ENCODE assay signal across 24 mouse cellular contexts in genomic region chr6:85415829-85416228, GRCm38 (mm10). TPM values are rescaled to one million over a fixed set of nuclear protein-coding genes. Genes with fewer than 3 reads are reported as not detected.
A peak's percentile ranks its signal among the peaks of the same experiment; 100 is the strongest.
DNase-seq lines count a peak whose midpoint lies in the region; ATAC-seq lines count a peak whose summit lies in the region.
"Had no signal": no experiment of that assay in that cellular context is flagged by ENCODE, and none has a peak within 500 bp of the region (broad histone marks: within the 10 kb centered on the region; RNA-seq: fewer than 3 reads in every experiment).

No protein-coding gene starts in this region.

- H3K27ac ChIP-seq in neural tube, embryonic 11.5 days (ENCODE audit: low read depth, low read length): no peak overlapping the region
- no peak overlapping the region for H3K27ac ChIP-seq in neural tube, embryonic 15.5 days (replicated peaks)
- H3K27ac ChIP-seq in stomach, embryonic 15.5 days: no peak overlapping the region
- no peak overlapping the region for H3K27ac ChIP-seq in hindbrain, embryonic 13.5 days
- no peak overlapping the region for H3K27ac ChIP-seq in midbrain, embryonic 15.5 days
- H3K27ac ChIP-seq: embryonic facial prominence, embryonic 10.5 days; forebrain, embryonic 13.5 days; heart, adult 2 months; heart, embryonic 15.5 days; hindbrain, embryonic 15.5 days had no signal

- no peaks in the 10 kb centered on the region for H3K27me3 ChIP-seq in neural tube, embryonic 11.5 days (ENCODE audit: control insufficient read depth, insufficient read depth, low read length)
- H3K27me3 ChIP-seq in neural tube, embryonic 15.5 days (replicated peaks): no peaks in the 10 kb centered on the region; the same call in 1 of the 2 replicates
- H3K27me3 ChIP-seq in stomach, embryonic 15.5 days (replicated peaks): no peaks in the 10 kb centered on the region
- H3K27me3 ChIP-seq in hindbrain, embryonic 13.5 days: 0 out of 2 replicates have a peak, but pooled peaks cover 12% of the 10 kb centered on the region
- H3K27me3 ChIP-seq in midbrain, embryonic 15.5 days (replicated peaks): no peaks in the 10 kb centered on the region
- H3K27me3 ChIP-seq: forebrain, embryonic 13.5 days; hindbrain, embryonic 15.5 days had no signal

- no peak for ATAC-seq in neural tube, embryonic 11.5 days (ENCODE audit: insufficient read depth, low FRiP score, low TSS enrichment)
- ATAC-seq in neural tube, embryonic 15.5 days (ENCODE audit: low FRiP score): no peak
- peak; percentile 65; the same call in 1 of the 2 replicates for ATAC-seq in stomach, embryonic 15.5 days (ENCODE audit: insufficient read depth, low FRiP score, low read depth)
- ATAC-seq in hindbrain, embryonic 13.5 days (ENCODE audit: low FRiP score): no peak
- ATAC-seq in midbrain, embryonic 15.5 days (replicated peaks): no peak
- ATAC-seq: forebrain, embryonic 13.5 days had no signal

- no peaks in the 10 kb centered on the region for H3K9me3 ChIP-seq in neural tube, embryonic 11.5 days (ENCODE audit: control insufficient read depth, low read length)
- H3K9me3 ChIP-seq in neural tube, embryonic 15.5 days (replicated peaks): no peaks in the 10 kb centered on the region
- H3K9me3 ChIP-seq in stomach, embryonic 15.5 days: no peaks in the 10 kb centered on the region
- no peaks in the 10 kb centered on the region for H3K9me3 ChIP-seq in hindbrain, embryonic 13.5 days
- H3K9me3 ChIP-seq in midbrain, embryonic 15.5 days: no peaks in the 10 kb centered on the region
- H3K9me3 ChIP-seq: embryonic facial prominence, embryonic 10.5 days; forebrain, embryonic 13.5 days; heart, embryonic 15.5 days; hindbrain, embryonic 15.5 days had no signal

- no peaks in the 10 kb centered on the region for H3K36me3 ChIP-seq in neural tube, embryonic 11.5 days (ENCODE audit: control insufficient read depth, insufficient read depth, low read length)
- no peaks in the 10 kb centered on the region for H3K36me3 ChIP-seq in neural tube, embryonic 15.5 days
- no peaks in the 10 kb centered on the region for H3K36me3 ChIP-seq in stomach, embryonic 15.5 days
- H3K36me3 ChIP-seq in hindbrain, embryonic 13.5 days: no peaks in the 10 kb centered on the region
- no peaks in the 10 kb centered on the region for H3K36me3 ChIP-seq in midbrain, embryonic 15.5 days (replicated peaks)
- H3K36me3 ChIP-seq: embryonic facial prominence, embryonic 10.5 days; heart, embryonic 15.5 days; hindbrain, embryonic 15.5 days had no signal

- H3K4me2 ChIP-seq in neural tube, embryonic 11.5 days (ENCODE audit: low read depth): no peak overlapping the region
- H3K4me2 ChIP-seq in neural tube, embryonic 15.5 days: no peak overlapping the region
- H3K4me2 ChIP-seq in stomach, embryonic 15.5 days: no peak overlapping the region
- no peak overlapping the region for H3K4me2 ChIP-seq in hindbrain, embryonic 13.5 days
- no peak overlapping the region for H3K4me2 ChIP-seq in midbrain, embryonic 15.5 days
- H3K4me2 ChIP-seq: forebrain, embryonic 13.5 days; heart, embryonic 11.5 days; heart, embryonic 15.5 days; hindbrain, embryonic 15.5 days had no signal

- WGBS in neural tube, embryonic 11.5 days: 47% methylated on average over 3 of the region's 3 CpGs
- 56% methylated on average over 3 of the region's 3 CpGs for WGBS in neural tube, embryonic 15.5 days
- 38% methylated on average over 3 of the region's 3 CpGs for WGBS in stomach, embryonic 15.5 days
- 57% methylated on average over 3 of the region's 3 CpGs for WGBS in hindbrain, embryonic 13.5 days
- 77% methylated on average over 3 of the region's 3 CpGs for WGBS in midbrain, embryonic 15.5 days

- H3K9ac ChIP-seq in neural tube, embryonic 11.5 days (ENCODE audit: low read length): no peak overlapping the region
- H3K9ac ChIP-seq in neural tube, embryonic 15.5 days (replicated peaks): no peak overlapping the region
- H3K9ac ChIP-seq in stomach, embryonic 15.5 days: no peak overlapping the region
- no peak overlapping the region for H3K9ac ChIP-seq in hindbrain, embryonic 13.5 days
- no peak overlapping the region for H3K9ac ChIP-seq in midbrain, embryonic 15.5 days
- H3K9ac ChIP-seq: forebrain, embryonic 13.5 days; heart, embryonic 15.5 days; hindbrain, embryonic 15.5 days had no signal

- no peaks in the 10 kb centered on the region for H3K4me1 ChIP-seq in neural tube, embryonic 11.5 days (ENCODE audit: control insufficient read depth, insufficient read depth, low read length)
- no peaks in the 10 kb centered on the region for H3K4me1 ChIP-seq in neural tube, embryonic 15.5 days
- no peaks in the 10 kb centered on the region for H3K4me1 ChIP-seq in stomach, embryonic 15.5 days
- H3K4me1 ChIP-seq in hindbrain, embryonic 13.5 days (replicated peaks): no peaks in the 10 kb centered on the region
- H3K4me1 ChIP-seq in midbrain, embryonic 15.5 days: no peaks in the 10 kb centered on the region
- H3K4me1 ChIP-seq: embryonic facial prominence, embryonic 10.5 days; forebrain, embryonic 13.5 days; heart, embryonic 15.5 days; hindbrain, embryonic 15.5 days had no signal

- H3K4me3 ChIP-seq in neural tube, embryonic 11.5 days (ENCODE audit: low read depth, low read length): no peak overlapping the region
- H3K4me3 ChIP-seq in neural tube, embryonic 15.5 days (replicated peaks): no peak overlapping the region
- no peak overlapping the region for H3K4me3 ChIP-seq in stomach, embryonic 15.5 days (replicated peaks)
- H3K4me3 ChIP-seq in hindbrain, embryonic 13.5 days: no peak overlapping the region
- no peak overlapping the region for H3K4me3 ChIP-seq in midbrain, embryonic 15.5 days
- H3K4me3 ChIP-seq: embryonic facial prominence, embryonic 10.5 days; forebrain, embryonic 13.5 days; heart, adult 2 months; heart, embryonic 15.5 days; hindbrain, embryonic 15.5 days had no signal

- DNase-seq in neural tube, embryonic 11.5 days (ENCODE audit: low spot score): peak; percentile 1
- peak; percentile 20 for DNase-seq in lung, postnatal 14 days
- no peak for DNase-seq in cerebellum, postnatal 36 days
- DNase-seq in gastrocnemius, adult 18-20 months (ENCODE audit: low spot score): no peak
- DNase-seq: adrenal gland, postnatal 10 days; cerebellum, adult 18-20 months; cerebellum, adult 9-11 months; gastrocnemius, postnatal 14 days; heart, adult 2 months; heart, postnatal 14 days had no signal

RNA-seq across cellular contexts. Expression of gene Noto, which starts 7.9 kb away (rescaled TPM):
- polyA plus RNA-seq in neural tube, embryonic 11.5 days (2014; fragmentation: Nextera tagmentation; extraction: Ambion mirVana): not detected in 2 replicates
- not detected in 2 replicates for polyA plus RNA-seq in neural tube, embryonic 15.5 days (2015; fragmentation: Nextera tagmentation; extraction: Ambion mirVana)
- polyA plus RNA-seq in stomach, embryonic 15.5 days (2015; fragmentation: Nextera tagmentation; extraction: Ambion mirVana): not detected in 2 replicates
- not detected in 2 replicates for polyA plus RNA-seq in hindbrain, embryonic 13.5 days (2015; fragmentation: Nextera tagmentation; extraction: Ambion mirVana)
- polyA plus RNA-seq in midbrain, embryonic 15.5 days (2015; fragmentation: Nextera tagmentation; extraction: Ambion mirVana): not detected in 2 replicates
- total RNA-seq in gastrocnemius, adult 18-20 months (2021): not detected
- total RNA-seq: adrenal gland, postnatal 10 days; gastrocnemius, postnatal 14 days; heart, adult 2 months; heart, postnatal 14 days; hematopoietic stem cell, adult 5-6 weeks; MEL had no signal
- polyA plus RNA-seq: C2C12; embryonic facial prominence, embryonic 10.5 days; embryonic facial prominence, embryonic 14.5 days; forebrain, embryonic 13.5 days; gonadal fat pad, adult 2 months; heart, adult 2 months; heart, embryonic 11.5 days; heart, embryonic 15.5 days; hindbrain, embryonic 15.5 days had no signal

RNA-seq across cellular contexts. Expression of gene Smyd5, which starts 16.0 kb away (rescaled TPM):
- polyA plus RNA-seq in neural tube, embryonic 11.5 days (2014; fragmentation: Nextera tagmentation; extraction: Ambion mirVana): 52.8 and 56.9 TPM in 2 replicates
- 75.6 and 79.1 TPM in 2 replicates for polyA plus RNA-seq in neural tube, embryonic 15.5 days (2015; fragmentation: Nextera tagmentation; extraction: Ambion mirVana)
- polyA plus RNA-seq in stomach, embryonic 15.5 days (2015; fragmentation: Nextera tagmentation; extraction: Ambion mirVana): 41.4 and 48.6 TPM in 2 replicates
- 58.4 and 59.0 TPM in 2 replicates for polyA plus RNA-seq in hindbrain, embryonic 13.5 days (2015; fragmentation: Nextera tagmentation; extraction: Ambion mirVana)
- polyA plus RNA-seq in midbrain, embryonic 15.5 days (2015; fragmentation: Nextera tagmentation; extraction: Ambion mirVana): 67.6 and 73.2 TPM in 2 replicates
- total RNA-seq in gastrocnemius, adult 18-20 months (2021): 1 to 10 TPM; 7.2 to 9.1 TPM

RNA-seq across cellular contexts. Expression of gene Cct7, which starts 35.5 kb away (rescaled TPM):
- 712 and 739 TPM in 2 replicates for polyA plus RNA-seq in neural tube, embryonic 11.5 days (2014; fragmentation: Nextera tagmentation; extraction: Ambion mirVana)
- 559 and 582 TPM in 2 replicates for polyA plus RNA-seq in neural tube, embryonic 15.5 days (2015; fragmentation: Nextera tagmentation; extraction: Ambion mirVana)
- 433 and 479 TPM in 2 replicates for polyA plus RNA-seq in stomach, embryonic 15.5 days (2015; fragmentation: Nextera tagmentation; extraction: Ambion mirVana)
- polyA plus RNA-seq in hindbrain, embryonic 13.5 days (2015; fragmentation: Nextera tagmentation; extraction: Ambion mirVana): 601 and 603 TPM in 2 replicates
- polyA plus RNA-seq in midbrain, embryonic 15.5 days (2015; fragmentation: Nextera tagmentation; extraction: Ambion mirVana): 586 and 601 TPM in 2 replicates
- total RNA-seq in gastrocnemius, adult 18-20 months (2021): 100 to 1,000 TPM; 127 to 131 TPM

RNA-seq across cellular contexts. Expression of gene Pradc1, which starts 35.9 kb away (rescaled TPM):
- polyA plus RNA-seq in neural tube, embryonic 11.5 days (2014; fragmentation: Nextera tagmentation; extraction: Ambion mirVana): 26.8 and 28.0 TPM in 2 replicates
- polyA plus RNA-seq in neural tube, embryonic 15.5 days (2015; fragmentation: Nextera tagmentation; extraction: Ambion mirVana): 27.4 and 32.7 TPM in 2 replicates
- 38.4 and 41.4 TPM in 2 replicates for polyA plus RNA-seq in stomach, embryonic 15.5 days (2015; fragmentation: Nextera tagmentation; extraction: Ambion mirVana)
- polyA plus RNA-seq in hindbrain, embryonic 13.5 days (2015; fragmentation: Nextera tagmentation; extraction: Ambion mirVana): 20.2 and 22.7 TPM in 2 replicates
- 18.5 and 22.6 TPM in 2 replicates for polyA plus RNA-seq in midbrain, embryonic 15.5 days (2015; fragmentation: Nextera tagmentation; extraction: Ambion mirVana)
- total RNA-seq in gastrocnemius, adult 18-20 months (2021): 10 to 100 TPM; 16.1 to 17.7 TPM

RNA-seq across cellular contexts. Expression of gene Rab11fip5, which starts 41.4 kb away (rescaled TPM):
- 4.4 and 5.5 TPM in 2 replicates for polyA plus RNA-seq in neural tube, embryonic 11.5 days (2014; fragmentation: Nextera tagmentation; extraction: Ambion mirVana)
- polyA plus RNA-seq in neural tube, embryonic 15.5 days (2015; fragmentation: Nextera tagmentation; extraction: Ambion mirVana): 22.5 and 24.3 TPM in 2 replicates
- 11.1 and 12.2 TPM in 2 replicates for polyA plus RNA-seq in stomach, embryonic 15.5 days (2015; fragmentation: Nextera tagmentation; extraction: Ambion mirVana)
- 13.7 and 14.8 TPM in 2 replicates for polyA plus RNA-seq in hindbrain, embryonic 13.5 days (2015; fragmentation: Nextera tagmentation; extraction: Ambion mirVana)
- polyA plus RNA-seq in midbrain, embryonic 15.5 days (2015; fragmentation: Nextera tagmentation; extraction: Ambion mirVana): 22.1 and 23.4 TPM in 2 replicates
- 10 to 100 TPM; 24.8 to 46.2 TPM for total RNA-seq in gastrocnemius, adult 18-20 months (2021)

Comparison
In these comparisons a context has a peak if more than half of its experiments do, and no peak if none do; other contexts are left out.
1. DNase-seq: peak in neural tube, embryonic 11.5 days (single experiment) and lung, postnatal 14 days (single experiment); none in cerebellum, postnatal 36 days (0 of 2) and gastrocnemius, adult 18-20 months (single experiment).